Mouse (Mus musculus) liver, embryonic 16.5 days (tissue): ENCODE measurements around the gene Hdgfl1. TPM values are rescaled to one million over a fixed set of nuclear protein-coding genes. Genes with fewer than 3 reads are reported as not detected.

Experiments used
- ATAC-seq: fragments of 200-750 bp; cut with Nextera tagmentation; 2 replicates; pipeline ENCODE4 v1.8.0; 2017; ENCODE audit warnings: low read depth, mild to moderate bottlenecking, moderate number of reproducible peaks, moderate library complexity
- H3K27ac ChIP-seq: fragments of 300-500 bp; sonication (generic); 2 replicates; pipeline ENCODE4 v1.5.1; 2014; ENCODE audit warnings: mild to moderate bottlenecking, low read length
- H3K27me3 ChIP-seq: fragments of 300-500 bp; sonication (generic); 2 replicates; pipeline ENCODE4 v1.6.1; 2014; ENCODE audit warnings: low read depth, low read length, mixed read lengths; ENCODE audit not compliant: control insufficient read depth, insufficient read depth
- H3K36me3 ChIP-seq: fragments of 300-500 bp; sonication (generic); 2 replicates; pipeline ENCODE4 v1.6.1; 2014; ENCODE audit warnings: mild to moderate bottlenecking; ENCODE audit not compliant: control insufficient read depth, insufficient read depth
- H3K4me1 ChIP-seq: fragments of 300-500 bp; sonication (generic); 2 replicates; pipeline ENCODE4 v1.6.1; 2014; ENCODE audit warnings: low read depth, low read length, mixed read lengths; ENCODE audit not compliant: control insufficient read depth
- H3K4me2 ChIP-seq: fragments of 300-500 bp; sonication (generic); 2 replicates; pipeline ENCODE4 v1.6.1; 2014; ENCODE audit warnings: low read depth, low read length, mixed read lengths
- H3K4me3 ChIP-seq: fragments of 300-500 bp; sonication (generic); 2 replicates; pipeline ENCODE4 v1.5.1; 2014; ENCODE audit warnings: low read depth, mild to moderate bottlenecking, low read length
- H3K9ac ChIP-seq: fragments of 300-500 bp; sonication (generic); 2 replicates; pipeline ENCODE4 v1.6.1; 2014; ENCODE audit warnings: low read depth, low read length
- H3K9me3 ChIP-seq: fragments of 300-500 bp; sonication (generic); replicated peaks from 2 replicates; pipeline ENCODE4 v1.6.1; 2016; ENCODE audit warnings: low read length; ENCODE audit not compliant: control insufficient read depth
- WGBS: fragments of 180-500 bp; shearing (Covaris S2); extraction: QIAGEN DNeasy Blood & Tissue Kit; methylation state at CpG from one replicate; pipeline ENCODE4 v1.1.7; 2014; ENCODE audit not compliant: insufficient replicate concordance; 5-methylcytosine and 5-hydroxymethylcytosine counted together
- polyA plus RNA-seq: library from polyadenylated mRNA; unstranded; fragments of >200 nt; fragmentation: Nextera tagmentation; extraction: Ambion mirVana; gene quantifications from 2 replicates; pipeline ENCODE4 v1.2.1, GENCODE M21; 2015

Gene Hdgfl1
- polyA plus RNA-seq = not detected in 2 replicates

DNA sequence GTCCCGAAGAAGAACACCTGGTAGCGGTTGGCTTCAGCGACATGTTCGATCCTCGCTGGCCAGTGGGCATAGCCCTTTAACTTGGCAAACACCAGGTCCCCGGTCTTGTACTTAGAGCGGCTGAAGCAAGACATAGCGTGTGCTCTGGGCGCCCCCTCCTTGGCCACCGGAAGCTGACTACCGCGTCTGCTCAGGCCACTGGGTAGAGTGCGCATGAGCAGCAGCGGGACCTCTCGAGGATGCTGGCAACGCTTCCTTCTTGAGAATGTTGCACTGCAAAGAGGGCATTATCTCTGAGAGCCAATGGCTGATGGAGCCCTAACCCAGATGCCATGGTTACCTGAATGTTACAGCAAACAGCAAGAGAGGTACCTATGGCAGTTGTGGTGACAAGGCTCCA, at the start of gene Hdgfl1:
Hdgfl1 (minus strand) TSS at position 211 of the 400 bp plus-strand sequence.
- H3K36me3 ChIP-seq = no peaks in the 10 kb centered on the region
- ATAC-seq = no peak

DNA sequence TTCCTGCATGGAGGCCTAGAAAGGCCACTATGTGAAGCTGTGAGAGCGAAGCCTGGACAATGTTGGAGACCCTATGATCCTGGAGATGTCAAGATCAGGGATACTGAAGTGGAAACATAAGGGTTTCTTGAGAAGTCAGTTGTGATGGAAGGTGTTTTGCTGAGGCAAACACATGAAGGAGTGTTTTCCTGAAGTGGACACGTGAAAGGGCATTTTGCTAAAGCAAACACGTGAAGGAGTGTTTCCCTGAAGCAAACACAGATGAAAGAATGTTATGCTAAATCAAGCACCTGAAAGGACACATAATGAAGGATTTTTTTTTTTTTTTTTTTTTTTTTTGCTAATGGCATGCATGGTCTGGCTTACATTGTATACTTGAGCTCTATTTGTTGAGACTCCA, 25.5 kb upstream of the Hdgfl1 start:
- Histone ChIP-seq H3K4me3 (no peak overlapping the region), H3K36me3 (no peaks in the 10 kb centered on the region), H3K27me3 (no peaks in the 10 kb centered on the region), H3K4me1 (no peaks in the 10 kb centered on the region), H3K4me2 (no peak overlapping the region), H3K9ac (no peak overlapping the region), H3K9me3 (no peaks in the 10 kb centered on the region), H3K27ac (no peak overlapping the region)
- ATAC-seq = no peak
- 51% methylated on average over 3 of the region's 3 CpGs for WGBS

More for the DNA sequence above, at the start of gene Hdgfl1:
- Histone ChIP-seq H3K9me3 (no peaks in the 10 kb centered on the region), H3K27ac (no peak within 1 kb of the TSS), H3K4me1 (no peaks in the 10 kb centered on the region), H3K4me3 (no peak within 1 kb of the TSS), H3K4me2 (no peak within 1 kb of the TSS), H3K9ac (no peak within 1 kb of the TSS), H3K27me3 (no peaks in the 10 kb centered on the region)
- 83% methylated on average over 16 of the region's 16 CpGs for WGBS

DNA sequence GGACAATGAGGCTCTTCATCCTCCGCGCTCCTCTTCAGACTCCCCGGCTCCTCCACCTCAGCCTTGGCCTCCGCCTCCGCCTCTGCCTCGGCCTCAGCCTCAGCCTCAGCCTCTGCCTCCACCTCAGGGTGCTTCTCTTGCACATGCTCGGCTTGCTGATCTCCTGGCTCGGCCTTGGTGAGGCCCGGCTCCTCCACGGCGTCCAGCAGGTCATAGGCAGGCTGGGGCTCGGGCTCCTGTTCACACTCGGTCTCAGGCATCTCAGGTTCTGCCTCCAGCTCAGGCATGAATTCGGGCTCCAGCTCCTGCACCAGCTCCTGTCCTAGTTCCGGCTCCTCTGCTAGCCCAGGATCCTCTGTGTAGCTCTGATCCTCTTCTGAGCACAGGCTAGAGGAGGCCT, 541 bp downstream of the Hdgfl1 start:
- no peak overlapping the region for H3K4me3 ChIP-seq
- H3K4me1 ChIP-seq = no peaks in the 10 kb centered on the region
- 75% methylated on average over 15 of the region's 15 CpGs for WGBS
- H3K27me3 ChIP-seq = no peaks in the 10 kb centered on the region
- H3K4me2 ChIP-seq = no peak overlapping the region
- H3K9me3 ChIP-seq = no peaks in the 10 kb centered on the region
- no peak overlapping the region for H3K9ac ChIP-seq
- no peaks in the 10 kb centered on the region for H3K36me3 ChIP-seq
- ATAC-seq = no peak
- no peak overlapping the region for H3K27ac ChIP-seq

DNA sequence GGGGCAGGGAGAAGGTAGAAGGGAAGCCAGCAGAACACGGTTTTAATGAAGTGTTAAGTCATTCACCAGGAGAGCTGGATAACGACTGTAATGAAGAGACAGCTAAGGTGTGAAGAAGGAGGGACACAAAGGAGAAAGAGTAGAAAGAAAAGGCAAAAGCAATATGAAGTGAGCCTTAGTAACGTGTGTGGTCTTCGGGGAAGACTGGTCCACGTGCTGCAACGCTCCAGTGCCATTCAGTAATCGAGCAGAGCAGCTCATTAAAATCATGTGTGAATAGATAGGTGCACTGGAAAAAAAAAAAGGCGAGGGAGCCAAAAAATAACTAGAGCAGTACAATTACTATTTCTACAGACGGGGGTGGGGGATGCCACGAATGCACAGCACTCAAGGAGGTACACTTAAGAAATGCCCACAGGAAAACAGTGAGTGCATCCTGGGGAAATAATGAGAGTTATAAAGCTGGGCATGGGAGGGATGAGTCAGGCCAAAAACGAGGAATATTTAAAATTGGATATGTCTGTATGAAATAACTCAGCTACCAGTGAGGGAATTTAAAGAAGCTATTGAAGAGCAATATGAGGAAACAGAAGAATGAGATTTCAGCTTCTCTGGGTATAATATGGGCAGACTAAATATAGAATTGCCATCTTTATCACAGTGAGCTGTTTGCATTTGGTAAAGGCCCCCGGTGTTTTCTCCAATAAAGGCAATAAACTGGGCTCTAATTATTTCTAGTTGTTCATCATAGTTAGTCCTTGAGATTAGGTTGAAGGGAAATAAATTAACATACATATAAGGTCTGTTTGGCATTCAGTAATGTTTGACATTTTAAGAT, 7.8 kb downstream of the Hdgfl1 start:
- Histone ChIP-seq H3K27me3 (no peaks in the 10 kb centered on the region), H3K4me3 (no peak overlapping the region), H3K9me3 (no peaks in the 10 kb centered on the region), H3K4me2 (no peak overlapping the region), H3K4me1 (no peaks in the 10 kb centered on the region), H3K27ac (no peak overlapping the region), H3K9ac (no peak overlapping the region), H3K36me3 (no peaks in the 10 kb centered on the region)
- WGBS = 52% methylated on average over 12 of the region's 12 CpGs
- ATAC-seq = no peak

DNA sequence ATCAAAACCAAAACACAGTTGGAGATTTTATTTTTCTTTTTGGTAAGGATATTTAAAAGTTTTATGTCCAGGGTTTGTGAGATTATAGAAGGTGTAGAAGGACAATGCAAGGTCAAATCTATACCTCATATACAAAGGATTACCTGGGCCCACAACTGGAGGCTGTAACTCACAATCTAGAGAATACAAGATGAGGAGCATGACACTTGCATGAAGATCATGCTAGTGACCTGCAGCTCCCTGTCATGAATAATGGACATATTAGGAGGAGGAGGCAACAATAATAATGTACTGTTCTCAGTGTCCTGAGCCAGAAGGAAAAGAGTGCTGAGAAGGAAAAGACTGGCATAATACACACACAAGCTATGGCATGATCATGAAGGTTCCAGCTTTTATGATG, 17.1 kb downstream of the Hdgfl1 start:
- Histone ChIP-seq H3K4me2 (no peak overlapping the region), H3K4me1 (no peaks in the 10 kb centered on the region), H3K36me3 (no peaks in the 10 kb centered on the region), H3K9me3 (no peaks in the 10 kb centered on the region), H3K4me3 (no peak overlapping the region), H3K27me3 (no peaks in the 10 kb centered on the region), H3K27ac (no peak overlapping the region), H3K9ac (no peak overlapping the region)
- ATAC-seq = no peak

DNA sequence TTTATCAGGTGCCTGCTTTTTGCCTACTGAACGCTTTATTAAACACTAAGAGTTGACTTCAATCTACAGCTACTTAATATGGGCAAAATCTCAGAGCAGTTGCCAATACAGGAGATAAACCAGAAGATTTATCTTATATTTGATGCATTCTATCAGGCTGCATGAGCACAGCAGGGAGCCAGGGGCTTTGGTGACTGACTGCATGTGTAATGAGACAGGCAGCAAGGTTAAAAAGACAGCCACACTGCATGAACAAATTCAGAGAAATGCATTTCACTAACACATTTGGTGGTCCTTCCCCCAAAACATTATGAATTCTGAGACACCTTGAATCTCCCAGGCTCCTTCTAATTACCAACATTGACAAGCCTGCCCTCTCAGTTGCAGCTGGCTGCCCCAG, 17.6 kb downstream of the Hdgfl1 start:
- no peak overlapping the region for H3K4me2 ChIP-seq
- no peaks in the 10 kb centered on the region for H3K36me3 ChIP-seq
- no peak overlapping the region for H3K27ac ChIP-seq
- no peaks in the 10 kb centered on the region for H3K9me3 ChIP-seq
- 69% methylated on average over 1 of the region's 1 CpGs for WGBS
- H3K4me1 ChIP-seq = no peaks in the 10 kb centered on the region
- H3K27me3 ChIP-seq = no peaks in the 10 kb centered on the region
- no peak overlapping the region for H3K4me3 ChIP-seq
- ATAC-seq = no peak
- H3K9ac ChIP-seq = no peak overlapping the region

DNA sequence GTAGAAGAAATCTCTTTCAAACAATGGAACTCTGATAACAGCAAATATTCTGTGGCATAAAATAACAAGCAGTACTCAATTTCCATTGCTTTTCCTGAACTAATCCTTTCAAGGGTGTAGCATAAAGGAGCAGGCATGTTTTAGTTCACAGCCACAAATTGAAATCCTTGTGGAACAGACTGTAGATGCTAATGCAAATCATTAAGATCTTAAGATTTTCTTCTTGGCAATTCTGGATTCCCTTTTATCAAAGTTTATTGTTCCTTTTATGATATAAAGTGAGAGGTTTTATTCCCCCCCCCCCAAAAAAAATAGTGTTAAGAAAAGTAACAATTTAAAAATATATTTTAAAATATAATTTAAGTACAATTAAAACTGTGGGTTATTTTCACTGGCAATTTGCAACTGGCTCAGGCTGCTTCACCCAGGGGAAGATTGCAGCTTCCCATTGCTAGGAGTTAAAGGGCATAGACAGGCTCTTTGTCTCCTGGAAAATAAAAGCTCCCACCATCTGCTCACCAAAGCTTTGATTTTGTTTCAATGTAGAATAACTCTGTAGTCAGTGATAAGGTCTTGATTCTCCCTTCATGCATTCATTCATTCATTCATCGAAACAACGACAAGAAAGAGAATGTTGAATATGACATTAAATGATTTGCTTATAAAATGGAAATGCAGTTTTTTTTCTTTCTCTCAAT, 24.1 kb downstream of the Hdgfl1 start:
- no peak for ATAC-seq
- WGBS = 73% methylated on average over 2 of the region's 2 CpGs
- H3K27me3 ChIP-seq = no peaks in the 10 kb centered on the region

DNA sequence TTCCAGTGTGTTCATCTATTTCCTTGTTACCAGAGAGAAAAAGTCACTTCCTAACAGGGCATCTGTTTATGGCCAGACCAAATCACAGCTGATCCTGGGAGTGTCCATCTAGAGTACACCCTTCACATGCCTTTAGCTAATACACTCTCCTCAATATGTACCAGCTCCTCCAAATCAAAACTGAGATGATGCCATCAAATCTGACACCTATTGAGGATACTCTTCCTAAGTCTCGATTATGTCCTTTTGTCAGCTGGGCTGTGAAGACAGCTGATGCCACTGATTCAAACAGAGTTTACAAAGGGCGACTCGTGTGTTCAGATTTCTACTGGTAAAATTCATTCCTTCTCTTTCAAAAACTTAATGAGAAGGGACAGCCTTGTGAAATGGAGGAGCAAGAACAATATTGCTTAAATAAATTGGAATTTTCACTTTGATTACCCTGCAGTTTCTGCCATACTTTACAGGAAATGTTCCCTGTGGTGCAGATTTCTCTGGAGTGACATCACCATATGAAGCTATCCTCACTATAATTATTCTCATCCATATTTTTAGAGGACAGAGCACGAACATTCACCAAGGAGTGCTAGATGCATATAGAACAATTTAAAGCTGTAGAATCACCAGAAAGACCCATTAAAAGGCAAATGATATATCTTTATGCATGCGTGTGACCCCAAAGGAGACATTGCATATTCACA, 24.8 kb downstream of the Hdgfl1 start:
- no peak for ATAC-seq
- no peak overlapping the region for H3K4me2 ChIP-seq
- no peaks in the 10 kb centered on the region for H3K27me3 ChIP-seq
- H3K36me3 ChIP-seq = no peaks in the 10 kb centered on the region
- H3K27ac ChIP-seq = no peak overlapping the region
- no peaks in the 10 kb centered on the region for H3K9me3 ChIP-seq
- no peak overlapping the region for H3K9ac ChIP-seq
- H3K4me3 ChIP-seq = no peak overlapping the region
- H3K4me1 ChIP-seq = no peaks in the 10 kb centered on the region
- 59% methylated on average over 5 of the region's 5 CpGs for WGBS

More for the DNA sequence above, 24.1 kb downstream of the Hdgfl1 start:
- Histone ChIP-seq H3K9ac (no peak overlapping the region), H3K4me1 (no peaks in the 10 kb centered on the region), H3K4me3 (no peak overlapping the region), H3K9me3 (no peaks in the 10 kb centered on the region), H3K4me2 (no peak overlapping the region), H3K36me3 (no peaks in the 10 kb centered on the region), H3K27ac (no peak overlapping the region)

DNA sequence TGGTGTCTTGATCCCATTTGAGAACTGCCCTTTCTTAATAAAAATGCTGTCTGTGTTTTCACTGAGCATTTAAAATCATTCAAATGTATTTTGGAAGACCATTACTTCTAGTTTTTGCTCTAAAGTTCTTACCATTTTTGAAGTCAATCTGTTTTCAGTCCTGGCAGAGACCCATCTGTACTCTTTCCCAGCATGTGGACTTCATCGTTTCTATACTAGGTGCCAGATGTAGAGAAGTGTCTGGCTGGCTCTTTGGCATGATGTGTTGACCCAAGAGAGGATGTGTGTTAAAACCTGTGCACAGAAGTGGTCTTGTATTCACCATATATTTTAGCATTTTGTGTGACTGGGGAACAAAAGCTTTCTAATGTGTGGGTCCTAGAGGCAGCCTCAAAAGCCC, 25.9 kb downstream of the Hdgfl1 start:
- Histone ChIP-seq H3K9ac (no peak overlapping the region), H3K4me1 (no peaks in the 10 kb centered on the region), H3K9me3 (no peaks in the 10 kb centered on the region), H3K4me2 (no peak overlapping the region), H3K27me3 (no peaks in the 10 kb centered on the region), H3K4me3 (no peak overlapping the region), H3K36me3 (no peaks in the 10 kb centered on the region), H3K27ac (no peak overlapping the region)
- ATAC-seq = no peak
- 51% methylated on average over 1 of the region's 1 CpGs for WGBS
